Mouse (Mus musculus): ENCODE results near the gene 1300017J02Rik. TPM values are rescaled to one million over a fixed set of nuclear protein-coding genes. Genes with fewer than 3 reads are reported as not detected.

1300017J02Rik gene
- total and polyA plus RNA-seq, 3 experiments, result 0.16 TPM; not detected in 2

DNA sequence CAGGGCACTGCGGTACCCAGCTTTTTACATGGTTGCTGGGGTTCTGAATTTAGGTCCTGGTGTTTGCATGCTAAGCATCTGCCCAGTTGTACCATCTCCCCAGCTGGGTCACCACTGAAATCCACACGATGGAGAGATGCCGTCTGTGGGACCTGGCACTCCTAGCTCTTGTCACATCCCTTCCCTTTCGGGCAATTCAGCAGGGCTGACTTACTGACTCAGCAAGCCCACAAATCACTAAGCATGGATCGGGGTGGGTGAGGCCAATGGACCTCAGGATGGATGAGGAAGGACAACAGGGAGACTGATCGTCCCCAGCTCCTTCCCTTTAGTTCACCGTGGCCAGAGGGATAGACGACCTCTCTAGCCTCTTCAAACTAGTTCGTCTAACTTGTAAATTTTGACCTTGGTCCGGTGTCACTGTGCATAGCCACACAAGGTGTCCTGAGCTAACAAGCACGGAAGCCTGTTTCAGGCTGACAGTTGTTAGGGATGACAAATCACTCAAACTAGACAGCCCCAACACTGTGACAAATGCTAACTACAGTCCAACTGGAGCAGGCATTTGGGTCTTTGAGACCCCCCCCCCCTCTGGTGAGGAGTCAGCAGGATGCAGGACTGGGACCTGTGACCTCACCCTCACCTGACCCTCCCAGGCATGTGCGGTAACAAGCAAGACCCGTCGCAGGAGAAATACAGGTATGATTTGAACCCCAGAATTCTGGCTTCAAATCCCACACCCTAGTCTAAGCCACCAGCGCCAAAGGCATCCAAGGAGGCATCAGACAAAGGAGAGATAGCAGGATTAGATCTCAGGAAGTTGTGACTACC is 75.6 kb downstream of the 1300017J02Rik start:
- 0 out of 2 replicates have a peak, but pooled peaks cover 1% of the 10 kb centered on the region for H3K4me1 ChIP-seq (ENCODE audit: control insufficient read depth, insufficient read depth, low read length)
- intact Hi-C loops (cut with DNase I), result loop anchor here (5.0 kb wide), 1 partner anchor 73 kb away; no protein-coding TSS in a partner anchor
- no peaks in the 10 kb centered on the region for H3K36me3 ChIP-seq (ENCODE audit: control insufficient read depth, insufficient read depth, low read length)
- H3K4me3 ChIP-seq, result no peak overlapping the region
- H3K9ac ChIP-seq (ENCODE audit: low read depth, low read length), result no peak overlapping the region
- 82% methylated on average over 15 of the region's 15 CpGs for WGBS
- no peaks in the 10 kb centered on the region for H3K79me2 ChIP-seq (replicated peaks; ENCODE audit: control insufficient read depth, insufficient read depth, low read length)
- no peak for DNase-seq
- TF ChIP-seq EP300 (IDR thresholded peaks at IDR 0.05; ENCODE audit: insufficient read depth, low read depth, low read length), result no peak
- TF ChIP-seq POLR2A (IDR thresholded peaks at IDR 0.05; ENCODE audit: insufficient read depth, low read depth, low read length), result no peak
- no peak for TF ChIP-seq CTCF (IDR thresholded peaks at IDR 0.05)
- H3K27ac ChIP-seq, result no peak overlapping the region
- H3K27me3 ChIP-seq (ENCODE audit: control insufficient read depth, insufficient read depth, low read length), result no peaks in the 10 kb centered on the region

DNA sequence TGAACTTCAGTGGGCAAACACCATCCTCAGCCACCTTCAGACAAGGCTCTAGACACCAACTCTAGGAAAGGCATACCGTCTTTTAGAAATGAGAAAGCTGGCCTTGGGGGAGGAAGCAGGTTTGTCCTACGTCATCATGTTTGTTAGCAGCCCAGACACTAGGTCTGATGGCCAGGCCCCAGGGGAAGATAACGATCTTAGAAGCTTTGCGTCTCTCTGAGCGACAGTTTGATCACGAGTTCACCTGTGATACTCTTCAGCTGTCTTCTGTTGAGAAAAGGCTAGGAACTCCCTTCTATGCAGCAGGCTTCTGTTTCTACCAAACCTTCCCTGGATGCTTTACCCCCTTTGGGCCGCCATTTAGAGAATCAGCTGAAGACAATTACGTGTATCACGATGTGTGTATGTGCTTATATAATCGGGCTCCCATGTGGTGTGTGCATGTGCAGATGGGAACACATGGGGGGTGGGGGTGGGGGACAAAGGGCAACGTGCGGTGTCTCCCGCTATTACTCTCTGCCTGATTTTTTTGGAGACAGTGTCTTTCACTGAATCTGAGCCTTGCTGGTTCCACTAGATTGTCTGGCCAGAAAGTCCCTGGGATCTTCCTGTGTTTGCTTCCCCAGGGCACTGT is 76.4 kb downstream of the 1300017J02Rik start:
- intact Hi-C loops (cut with DNase I), result loop anchor here (5.0 kb wide), 1 partner anchor 74 kb away; no protein-coding TSS in a partner anchor
- H3K79me2 ChIP-seq (replicated peaks; ENCODE audit: control insufficient read depth, insufficient read depth, low read length), result no peaks in the 10 kb centered on the region
- DNase-seq, result no peak
- H3K27ac ChIP-seq, result no peak overlapping the region
- no peaks in the 10 kb centered on the region for H3K27me3 ChIP-seq (ENCODE audit: control insufficient read depth, insufficient read depth, low read length)
- TF ChIP-seq EP300 (IDR thresholded peaks at IDR 0.05; ENCODE audit: insufficient read depth, low read depth, low read length) (no peak), POLR2A (IDR thresholded peaks at IDR 0.05; ENCODE audit: insufficient read depth, low read depth, low read length) (no peak), CTCF (IDR thresholded peaks at IDR 0.05) (no peak)
- 0 out of 2 replicates have a peak, but pooled peaks cover 1% of the 10 kb centered on the region for H3K4me1 ChIP-seq (ENCODE audit: control insufficient read depth, insufficient read depth, low read length)
- WGBS, result 86% methylated on average over 13 of the region's 13 CpGs
- no peak overlapping the region for H3K4me3 ChIP-seq
- H3K36me3 ChIP-seq (ENCODE audit: control insufficient read depth, insufficient read depth, low read length), result no peaks in the 10 kb centered on the region
- no peak overlapping the region for H3K9ac ChIP-seq (ENCODE audit: low read depth, low read length)

DNA sequence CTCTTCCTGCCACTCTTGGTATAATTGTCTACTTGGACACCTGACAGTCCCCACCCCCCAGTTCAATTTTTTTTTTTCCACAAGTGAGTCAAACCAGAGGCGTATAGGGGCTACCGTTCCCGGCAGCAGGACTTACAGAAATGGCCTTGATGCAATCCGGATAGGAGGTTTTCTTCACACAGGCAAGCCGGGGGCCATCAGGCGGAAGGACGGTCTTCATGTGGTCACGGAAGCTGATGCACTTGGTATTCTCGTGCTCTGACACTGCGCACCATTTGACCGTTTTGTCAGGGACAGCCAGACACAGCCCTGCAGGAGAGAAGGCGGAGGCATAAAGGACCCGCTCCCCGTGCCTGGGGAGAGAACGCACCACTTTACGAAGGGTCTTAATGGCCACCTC is 77.1 kb downstream of the 1300017J02Rik start:
- Histone ChIP-seq H3K4me1 (ENCODE audit: control insufficient read depth, insufficient read depth, low read length) (0 out of 2 replicates have a peak, but pooled peaks cover 1% of the 10 kb centered on the region), H3K27me3 (ENCODE audit: control insufficient read depth, insufficient read depth, low read length) (no peaks in the 10 kb centered on the region), H3K27ac (no peak overlapping the region), H3K9ac (ENCODE audit: low read depth, low read length) (no peak overlapping the region), H3K36me3 (ENCODE audit: control insufficient read depth, insufficient read depth, low read length) (no peaks in the 10 kb centered on the region), H3K4me3 (no peak overlapping the region), H3K79me2 (replicated peaks; ENCODE audit: control insufficient read depth, insufficient read depth, low read length) (no peaks in the 10 kb centered on the region)
- DNase-seq, result no peak
- WGBS, result 92% methylated on average over 16 of the region's 16 CpGs
- no peak for TF ChIP-seq CTCF (IDR thresholded peaks at IDR 0.05)
- TF ChIP-seq EP300 (IDR thresholded peaks at IDR 0.05; ENCODE audit: insufficient read depth, low read depth, low read length), result no peak
- no peak for TF ChIP-seq POLR2A (IDR thresholded peaks at IDR 0.05; ENCODE audit: insufficient read depth, low read depth, low read length)
- intact Hi-C loops (cut with DNase I), result loop anchor here (5.0 kb wide), 1 partner anchor 75 kb away; no protein-coding TSS in a partner anchor

DNA sequence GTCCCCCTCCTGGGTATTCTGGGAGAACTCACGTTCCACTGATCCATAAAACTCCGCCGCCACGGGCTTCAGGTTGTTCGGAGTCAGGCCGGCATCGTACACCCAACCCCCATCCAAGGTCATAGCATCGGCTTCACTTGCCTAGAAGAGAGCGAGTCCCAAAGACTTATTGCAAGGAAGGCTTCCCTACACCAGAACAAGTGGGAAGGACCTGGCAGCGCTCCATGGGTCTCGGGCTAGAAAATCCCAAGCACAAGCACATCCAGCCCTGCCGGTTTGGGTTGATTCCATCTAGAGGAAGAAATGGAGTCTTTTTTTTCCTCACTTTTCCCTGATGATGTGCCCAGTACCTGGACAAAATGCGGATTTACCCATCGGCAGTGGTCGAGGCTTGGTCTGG is 78.1 kb downstream of the 1300017J02Rik start:
- Histone ChIP-seq H3K27ac (no peak overlapping the region), H3K4me3 (no peak overlapping the region), H3K79me2 (replicated peaks; ENCODE audit: control insufficient read depth, insufficient read depth, low read length) (no peaks in the 10 kb centered on the region), H3K36me3 (ENCODE audit: control insufficient read depth, insufficient read depth, low read length) (no peaks in the 10 kb centered on the region), H3K9ac (ENCODE audit: low read depth, low read length) (no peak overlapping the region), H3K4me1 (ENCODE audit: control insufficient read depth, insufficient read depth, low read length) (0 out of 2 replicates have a peak, but pooled peaks cover 1% of the 10 kb centered on the region), H3K27me3 (ENCODE audit: control insufficient read depth, insufficient read depth, low read length) (no peaks in the 10 kb centered on the region)
- DNase-seq, result no peak
- no peak for TF ChIP-seq CTCF (IDR thresholded peaks at IDR 0.05)
- TF ChIP-seq EP300 (IDR thresholded peaks at IDR 0.05; ENCODE audit: insufficient read depth, low read depth, low read length), result no peak
- no peak for TF ChIP-seq POLR2A (IDR thresholded peaks at IDR 0.05; ENCODE audit: insufficient read depth, low read depth, low read length)
- WGBS, result 89% methylated on average over 15 of the region's 15 CpGs
- intact Hi-C loops (cut with DNase I), result loop anchor here (5.0 kb wide), 1 partner anchor 75 kb away; no protein-coding TSS in a partner anchor

DNA sequence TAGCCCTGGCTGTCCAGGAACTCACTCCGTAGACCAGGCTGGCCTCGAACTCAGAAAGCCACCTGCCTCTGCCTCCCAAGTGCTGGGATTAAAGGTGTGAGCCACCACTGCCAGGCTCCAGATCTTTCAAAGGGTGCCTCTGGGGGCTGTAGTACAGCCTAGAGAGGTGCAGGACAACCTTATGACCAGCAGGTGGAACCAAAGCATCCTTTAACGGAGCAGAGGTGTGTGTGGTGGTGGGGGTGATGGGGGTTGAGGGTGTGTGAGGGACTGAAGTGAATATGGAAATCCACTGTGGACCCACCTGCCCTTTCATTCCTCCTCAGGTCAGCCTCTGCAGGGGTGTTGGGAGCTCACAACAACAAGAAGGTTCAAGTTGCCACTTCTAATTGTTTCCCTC is 79.4 kb downstream of the 1300017J02Rik start:
- no peaks in the 10 kb centered on the region for H3K79me2 ChIP-seq (replicated peaks; ENCODE audit: control insufficient read depth, insufficient read depth, low read length)
- H3K27ac ChIP-seq, result no peak overlapping the region
- H3K4me3 ChIP-seq, result no peak overlapping the region
- 68% methylated on average over 3 of the region's 3 CpGs for WGBS
- intact Hi-C loops (cut with DNase I), result loop anchor here (5.0 kb wide), 1 partner anchor 77 kb away; no protein-coding TSS in a partner anchor
- H3K4me1 ChIP-seq (ENCODE audit: control insufficient read depth, insufficient read depth, low read length), result no peaks in the 10 kb centered on the region
- H3K27me3 ChIP-seq (ENCODE audit: control insufficient read depth, insufficient read depth, low read length), result no peaks in the 10 kb centered on the region
- no peaks in the 10 kb centered on the region for H3K36me3 ChIP-seq (ENCODE audit: control insufficient read depth, insufficient read depth, low read length)
- H3K9ac ChIP-seq (ENCODE audit: low read depth, low read length), result no peak overlapping the region
- DNase-seq, result no peak
- TF ChIP-seq EP300 (IDR thresholded peaks at IDR 0.05; ENCODE audit: insufficient read depth, low read depth, low read length) (no peak), CTCF (IDR thresholded peaks at IDR 0.05) (peak; percentile 48)
